Mouse (Mus musculus) CD4-positive helper T cell, adult 2 months (primary cell): ENCODE measurements around the gene Nr1h4.
"Not testable (repeated sequence)": the region's sequence is repeated elsewhere in the genome, so short reads cannot be mapped to it uniquely, and the experiment has no call there.

Experiments
- DNase-seq: peaks from one replicate; pipeline ENCODE4 v3.0.0-alpha.2; 2012; ENCODE audit warnings: low read depth, missing footprints, low spot score

The Nr1h4 gene

GRCm38 (mm10) chr10:89532929-89533727 lies at the start of gene Nr1h4:
Gene Nr1h4 (minus strand): TSS chr10:89533585.
- DNase-seq, result no peak

GRCm38 (mm10) chr10:89578801-89579200 lies 45.4 kb upstream of the Nr1h4 start:
- DNase-seq, result no peak

GRCm38 (mm10) chr10:89577666-89578065 lies 44.3 kb upstream of the Nr1h4 start:
- no peak for DNase-seq

- no peak for DNase-seq
Measured at GRCm38 (mm10) chr10:89573421-89573820, 40.0 kb upstream of the Nr1h4 start.

GRCm38 (mm10) chr10:89572946-89573345 lies 39.6 kb upstream of the Nr1h4 start:
- DNase-seq, result no peak

- DNase-seq, result no peak
Measured at GRCm38 (mm10) chr10:89567391-89567790, 34.0 kb upstream of the Nr1h4 start.

- DNase-seq, result no peak
Measured at GRCm38 (mm10) chr10:89565301-89566022, 32.1 kb upstream of the Nr1h4 start.

- no peak for DNase-seq
Measured at GRCm38 (mm10) chr10:89562113-89562512, 28.7 kb upstream of the Nr1h4 start.

GRCm38 (mm10) chr10:89559351-89559750 lies 26.0 kb upstream of the Nr1h4 start:
- DNase-seq, result no peak

GRCm38 (mm10) chr10:89554885-89555284 lies 21.5 kb upstream of the Nr1h4 start:
- DNase-seq, result not testable (repeated sequence)

GRCm38 (mm10) chr10:89553855-89554254 lies 20.5 kb upstream of the Nr1h4 start:
- not testable (repeated sequence) for DNase-seq

- no peak for DNase-seq
Measured at GRCm38 (mm10) chr10:89553015-89553414, 19.6 kb upstream of the Nr1h4 start.

GRCm38 (mm10) chr10:89551657-89552056 lies 18.3 kb upstream of the Nr1h4 start:
- no peak for DNase-seq

GRCm38 (mm10) chr10:89548028-89548427 lies 14.6 kb upstream of the Nr1h4 start:
- DNase-seq, result no peak

GRCm38 (mm10) chr10:89546989-89547388 lies 13.6 kb upstream of the Nr1h4 start:
- DNase-seq, result no peak

GRCm38 (mm10) chr10:89543867-89544266 lies 10.5 kb upstream of the Nr1h4 start:
- no peak for DNase-seq

GRCm38 (mm10) chr10:89542321-89542720 lies 8.9 kb upstream of the Nr1h4 start:
- no peak for DNase-seq

- DNase-seq, result no peak
Measured at GRCm38 (mm10) chr10:89532451-89532850, 934 bp downstream of the Nr1h4 start.

GRCm38 (mm10) chr10:89531976-89532375 lies 1.4 kb downstream of the Nr1h4 start:
- DNase-seq, result no peak

- no peak for DNase-seq
Measured at GRCm38 (mm10) chr10:89531194-89531634, 2.2 kb downstream of the Nr1h4 start.

GRCm38 (mm10) chr10:89527054-89527453 lies 6.3 kb downstream of the Nr1h4 start:
- DNase-seq, result no peak

- DNase-seq, result no peak
Measured at GRCm38 (mm10) chr10:89525823-89526222, 7.6 kb downstream of the Nr1h4 start.

- DNase-seq, result no peak
Measured at GRCm38 (mm10) chr10:89522481-89522880, 10.9 kb downstream of the Nr1h4 start.
